Mouse (Mus musculus) myocyte (in vitro differentiated cells): ENCODE data around the gene Daglb.

Experiments used
- CEBPB ChIP-seq: IDR thresholded peaks from 2 replicates; pipeline ENCODE4 v1.6.1; 2011; ENCODE audit warnings: mild to moderate bottlenecking, moderate library complexity; ENCODE audit not compliant: poor library complexity, insufficient read depth, severe bottlenecking
- E2F4 ChIP-seq: IDR thresholded peaks from one replicate; pipeline ENCODE4 v1.6.1; 2011; ENCODE audit warnings: mild to moderate bottlenecking, control low read depth, moderate library complexity; ENCODE audit not compliant: insufficient read depth
- MAX ChIP-seq: IDR thresholded peaks from one replicate; pipeline ENCODE4 v1.6.1; 2011; ENCODE audit warnings: low read depth, mild to moderate bottlenecking, control low read depth
- POLR2A ChIP-seq: IDR thresholded peaks from one replicate; pipeline ENCODE4 v1.6.1; 2011; ENCODE audit warnings: low read depth, mild to moderate bottlenecking, control low read depth, moderate library complexity; ENCODE audit not compliant: insufficient read length
- POLR2AphosphoS2 ChIP-seq: IDR thresholded peaks from one replicate; pipeline ENCODE4 v1.6.1; 2011; ENCODE audit warnings: low read depth, control low read depth; ENCODE audit not compliant: insufficient read length
- TCF12 ChIP-seq: IDR thresholded peaks from one replicate; pipeline ENCODE4 v1.6.1; 2011; ENCODE audit warnings: mild to moderate bottlenecking, control low read depth; ENCODE audit not compliant: poor library complexity, insufficient read depth, severe bottlenecking
- TCF3 ChIP-seq: IDR thresholded peaks from one replicate; pipeline ENCODE4 v1.6.1; 2011; ENCODE audit warnings: low read depth, control low read depth; ENCODE audit not compliant: insufficient read length
- USF1 ChIP-seq: IDR thresholded peaks from one replicate; pipeline ENCODE4 v1.6.1; 2011; ENCODE audit warnings: low read depth, mild to moderate bottlenecking, control low read depth, moderate library complexity

- no peak for TF ChIP-seq POLR2A
- no peak for TF ChIP-seq CEBPB
- TF ChIP-seq USF1, result no peak
- no peak for TF ChIP-seq TCF12
- TF ChIP-seq E2F4, result no peak
- TF ChIP-seq MAX, result no peak
- no peak for TF ChIP-seq TCF3
- TF ChIP-seq POLR2AphosphoS2, result no peak
Observed at GRCm38 (mm10) chr5:143471165-143471546, 6.8 kb downstream of the Daglb start.
